Mouse (Mus musculus) frontal cortex, postnatal 36 days (tissue): ENCODE measurements at regions not wholly inside any gene's neighbourhood (a gene's known extent, or its start where the extent isn't known, plus 50 kb on each side); places are given as distances from the start of the nearest gene placed in this dataset.
"Not testable (repeated sequence)": the region's sequence is repeated elsewhere in the genome, so short reads cannot be mapped to it uniquely, and the experiment has no call there.

Experiments used
- DNase-seq, 2 experiments: peaks; one replicate each; pipeline ENCODE4 v3.0.0; 2022; ENCODE audit warnings: low spot score in 2 of 2

DNA sequence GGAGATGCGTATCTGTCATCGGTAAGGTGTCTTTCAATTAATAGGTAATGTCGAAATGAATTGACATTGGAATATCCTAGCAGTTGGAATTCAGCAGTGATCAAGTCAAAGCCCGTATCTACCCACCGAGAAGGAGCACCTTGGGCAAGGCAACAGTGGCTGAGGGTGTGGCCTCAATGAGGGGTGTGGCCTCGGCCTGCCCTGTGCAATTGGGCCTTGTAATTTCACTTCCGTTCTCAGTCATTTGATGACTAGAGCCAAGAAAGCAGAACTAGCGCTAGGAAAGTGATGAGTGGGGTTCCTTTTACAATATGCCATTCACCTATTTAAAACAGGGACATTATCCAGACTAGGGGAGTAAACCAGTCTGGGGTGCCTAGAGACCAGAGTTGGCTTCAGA, 77.6 kb downstream of the Elovl4 start:
- DNase-seq, result no peak

DNA sequence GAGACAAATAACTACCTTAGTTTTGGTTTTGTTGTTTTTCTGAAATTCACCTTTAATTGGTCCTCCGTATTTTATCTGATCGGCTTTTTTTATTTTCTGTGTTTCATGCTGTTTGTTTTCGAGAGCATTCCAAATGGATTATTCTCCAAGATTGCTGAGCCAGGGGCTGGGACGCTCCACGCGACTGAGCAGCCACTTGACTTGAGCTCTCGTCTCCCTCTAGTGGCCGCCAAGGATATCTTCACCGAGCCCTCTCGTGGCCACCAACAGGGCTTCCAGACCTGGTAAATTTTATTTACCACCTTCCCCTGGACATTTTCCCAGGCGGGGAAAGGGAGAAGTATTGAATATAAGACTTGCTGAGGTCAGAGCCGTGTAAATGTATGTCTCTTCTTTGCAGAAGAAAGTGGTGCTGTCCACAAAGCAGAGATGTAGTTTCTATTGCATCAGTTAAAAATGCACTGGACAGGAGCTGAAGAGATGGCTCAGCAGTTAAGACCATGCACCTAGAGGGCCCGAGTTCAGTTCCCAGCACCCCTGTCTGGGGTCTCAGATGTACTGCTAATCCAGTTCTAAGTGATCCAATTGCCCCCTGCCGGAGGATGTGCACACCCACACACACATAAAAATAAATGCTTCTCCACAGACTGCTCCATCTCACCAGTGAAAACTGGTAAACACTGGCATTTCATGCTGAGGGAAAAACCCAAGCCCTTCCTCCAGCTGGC, 78.5 kb downstream of the Elovl4 start:
- peak; percentile 65 to 80 for DNase-seq

DNA sequence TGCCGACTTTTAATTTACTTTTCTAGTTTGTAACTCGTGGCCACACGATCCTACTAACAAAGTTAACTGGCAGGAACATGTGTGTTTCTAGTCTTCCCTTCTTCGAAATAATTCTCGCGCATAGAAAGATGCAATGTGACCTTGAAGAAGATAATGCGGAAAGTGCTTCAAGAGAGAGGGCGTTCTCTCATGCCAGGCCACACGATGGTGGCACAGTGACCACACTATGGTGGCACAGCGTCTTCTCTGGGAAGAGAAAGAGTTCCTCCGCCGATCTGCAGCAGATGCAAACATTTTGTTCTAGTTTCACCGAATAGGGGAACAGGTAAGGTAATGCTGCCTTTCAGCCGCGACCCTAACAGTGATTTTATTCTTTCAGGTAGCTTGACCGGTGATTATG, 79.1 kb downstream of the Elovl4 start:
- peak in 1 of 2 experiments; percentile 6 for DNase-seq

DNA sequence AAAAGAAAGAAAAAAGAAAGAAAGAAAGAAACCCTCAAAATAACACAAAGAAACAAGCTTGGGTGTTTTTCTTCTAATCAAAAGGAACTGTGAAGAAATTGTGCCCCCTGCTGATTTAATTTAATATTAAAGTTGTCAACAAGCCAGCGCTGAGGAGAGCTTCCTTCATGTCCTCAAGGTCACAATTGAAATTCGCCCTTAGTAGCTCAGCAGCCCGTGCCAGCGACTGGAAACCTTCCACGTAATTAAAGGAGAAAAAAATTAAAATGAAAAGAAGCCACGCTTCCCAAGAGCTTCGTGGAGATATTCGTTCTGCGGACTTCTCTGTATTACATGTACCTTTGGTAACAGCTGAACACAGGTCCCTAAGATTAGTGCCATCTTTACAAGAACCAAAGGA, 80.0 kb downstream of the Elovl4 start:
- peak; percentile 11 to 41 for DNase-seq

DNA sequence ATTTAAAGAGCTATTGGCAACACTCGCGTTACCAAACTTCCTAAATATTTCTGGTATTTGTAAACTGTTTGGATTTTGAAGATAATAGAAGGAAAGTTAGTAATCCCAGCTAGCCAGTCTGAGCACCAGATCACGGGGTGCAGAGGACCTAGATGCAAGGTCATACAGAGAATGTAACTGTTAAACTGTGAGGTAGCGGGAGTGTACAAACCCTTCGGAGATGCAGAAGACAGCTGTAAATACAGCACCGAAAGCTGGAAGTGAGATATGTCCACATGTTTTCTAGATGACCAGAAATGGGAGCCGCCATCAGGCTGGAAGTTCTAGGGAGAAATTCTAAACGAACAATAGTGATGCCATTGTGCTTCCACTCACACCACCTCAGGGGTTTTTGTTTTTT, 80.5 kb downstream of the Elovl4 start:
- no peak for DNase-seq

DNA sequence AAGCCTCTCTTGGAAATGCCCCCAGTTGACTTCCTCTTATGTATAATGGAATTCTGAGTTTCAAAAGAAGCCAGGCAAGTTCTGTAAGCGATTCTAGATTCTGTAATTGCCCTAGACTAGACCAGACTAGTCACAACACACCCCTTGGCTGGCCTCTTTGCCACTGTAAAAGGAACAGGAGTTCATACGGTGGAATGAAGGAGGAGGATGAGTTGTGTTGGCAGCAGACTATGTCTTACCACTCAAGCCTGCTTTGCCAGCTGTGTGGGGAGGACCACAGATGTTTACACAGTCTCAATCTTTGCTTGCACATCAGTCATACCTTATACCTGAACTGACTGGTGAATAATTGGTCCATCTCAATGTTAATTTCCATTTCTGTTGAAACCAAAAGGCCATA, 85.1 kb downstream of the Elovl4 start:
- DNase-seq, result no peak

DNA sequence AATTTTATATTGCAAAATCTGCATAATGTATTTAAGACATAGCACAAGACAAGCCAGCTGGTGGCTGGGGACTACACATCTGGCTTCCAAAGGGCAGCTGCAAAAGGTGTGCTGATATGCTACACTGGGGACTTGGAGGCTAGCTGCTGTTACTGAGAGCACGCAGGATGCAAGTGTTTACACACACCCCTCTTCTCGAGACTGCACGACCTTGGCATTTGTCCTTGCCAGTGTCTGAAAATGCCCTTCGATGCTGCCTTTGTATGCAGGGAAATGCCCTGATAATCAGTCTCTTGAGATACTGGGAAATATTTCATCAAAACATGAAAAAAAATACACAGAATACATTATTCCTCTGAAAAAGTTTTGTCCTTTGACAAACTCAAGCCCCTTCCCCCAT, 86.3 kb downstream of the Elovl4 start:
- no peak for DNase-seq

DNA sequence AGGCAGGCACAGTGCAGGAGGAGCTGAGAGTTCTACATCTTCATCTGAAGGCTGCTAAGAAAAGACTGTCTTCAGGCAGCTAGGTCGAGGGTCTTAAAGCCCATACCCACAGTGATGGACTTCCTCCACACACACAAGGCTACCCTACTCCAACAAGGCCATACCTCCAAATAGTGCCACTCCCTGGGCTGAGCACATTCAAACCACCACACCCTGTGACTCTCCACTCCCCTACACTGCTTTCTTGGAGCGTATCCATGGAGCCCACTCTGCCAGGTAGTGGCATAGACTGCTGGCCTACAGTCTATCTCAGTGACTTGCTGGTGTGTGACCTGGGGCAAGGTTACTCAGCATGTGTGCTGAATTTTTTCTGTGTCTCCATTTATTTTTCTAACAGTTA, 88.0 kb downstream of the Elovl4 start:
- not testable (repeated sequence) for DNase-seq

DNA sequence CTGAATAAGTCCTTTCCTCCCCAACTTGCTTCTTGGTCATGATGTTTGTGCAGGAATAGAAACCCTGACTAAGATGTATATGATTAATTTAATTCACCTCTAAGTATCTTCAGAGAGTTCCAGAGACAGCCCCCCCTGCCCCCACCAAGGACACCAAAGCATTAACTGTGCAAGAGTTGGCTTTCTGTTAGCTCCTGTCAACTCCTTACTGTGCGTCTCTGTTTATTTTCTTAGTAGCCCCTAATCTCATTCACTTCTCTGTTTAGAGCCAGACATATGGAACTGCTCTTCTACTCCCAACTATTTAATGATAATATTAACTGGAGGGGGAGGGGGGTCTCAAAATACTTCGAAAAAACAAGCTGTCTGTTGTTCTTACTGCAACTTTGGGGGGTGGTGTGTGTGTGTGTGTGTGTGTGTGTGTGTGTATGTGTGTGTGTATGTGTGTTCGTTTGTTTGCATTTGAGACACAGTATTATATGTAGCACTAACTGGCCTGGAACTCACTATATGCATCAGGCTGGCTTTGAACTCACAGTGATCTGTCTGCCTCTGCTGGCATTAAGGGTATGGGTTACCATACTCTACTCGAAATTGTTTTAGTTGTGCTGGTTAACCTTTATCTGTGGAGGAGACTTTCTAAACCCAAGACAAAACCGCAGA, 89.8 kb downstream of the Elovl4 start:
- no peak for DNase-seq

DNA sequence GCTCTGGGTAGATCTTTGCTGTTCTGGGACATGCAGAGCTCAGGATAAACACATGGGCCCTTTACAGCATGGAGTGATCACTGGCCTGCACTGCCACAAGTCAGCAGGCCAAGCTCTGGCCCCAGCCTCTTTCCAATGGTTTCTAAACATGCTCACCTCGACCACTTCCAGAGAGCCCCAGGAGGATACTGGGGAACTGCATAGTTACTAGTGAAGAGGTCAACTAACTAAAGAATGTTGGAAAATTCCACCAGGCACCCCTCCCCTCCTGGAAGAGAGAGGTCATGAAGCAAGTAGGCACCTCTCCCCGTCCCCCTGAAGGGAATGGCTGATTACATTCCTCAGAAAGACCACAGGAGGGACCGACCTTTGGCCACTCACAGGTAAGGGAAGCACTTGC, 98.7 kb downstream of the Elovl4 start:
- no peak for DNase-seq

DNA sequence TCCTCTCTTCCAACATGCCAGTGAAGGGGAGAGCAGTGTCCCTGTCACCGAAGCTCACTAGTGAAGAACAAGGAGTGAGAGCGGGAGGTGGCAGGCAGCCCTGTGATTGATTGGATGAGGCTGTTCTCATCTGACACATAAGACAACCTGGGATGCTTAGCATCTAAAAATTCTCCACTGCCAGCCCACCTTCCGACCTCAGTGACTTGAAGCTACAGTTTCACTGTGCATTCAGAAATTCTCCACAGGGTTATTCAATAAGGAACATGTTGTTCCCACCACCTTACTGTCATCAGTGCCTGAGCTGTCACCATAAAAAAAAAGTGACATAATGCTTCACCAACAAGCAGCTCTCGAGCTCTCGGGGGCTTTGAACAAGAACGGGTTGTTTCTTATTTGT, 100.0 kb downstream of the Elovl4 start:
- no peak for DNase-seq

DNA sequence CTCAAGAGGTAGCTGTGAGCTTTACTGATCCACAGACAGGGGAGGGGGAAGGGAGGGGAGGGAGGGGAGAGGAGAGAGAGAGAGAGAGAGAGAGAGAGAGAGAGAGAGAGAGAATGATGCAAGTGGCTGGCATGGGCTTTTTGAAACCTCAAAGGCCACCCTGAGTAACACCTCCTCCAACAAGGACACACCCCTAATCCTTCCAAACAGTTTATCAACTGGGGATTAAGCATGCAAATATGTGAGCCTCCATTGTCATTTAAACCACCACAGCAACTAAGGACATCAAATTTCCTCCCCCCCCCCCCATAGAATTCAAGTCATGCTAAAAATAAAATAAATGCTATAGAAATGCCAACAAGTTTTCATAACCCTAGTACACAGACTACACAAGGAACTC, 101.9 kb downstream of the Elovl4 start:
- no peak for DNase-seq

DNA sequence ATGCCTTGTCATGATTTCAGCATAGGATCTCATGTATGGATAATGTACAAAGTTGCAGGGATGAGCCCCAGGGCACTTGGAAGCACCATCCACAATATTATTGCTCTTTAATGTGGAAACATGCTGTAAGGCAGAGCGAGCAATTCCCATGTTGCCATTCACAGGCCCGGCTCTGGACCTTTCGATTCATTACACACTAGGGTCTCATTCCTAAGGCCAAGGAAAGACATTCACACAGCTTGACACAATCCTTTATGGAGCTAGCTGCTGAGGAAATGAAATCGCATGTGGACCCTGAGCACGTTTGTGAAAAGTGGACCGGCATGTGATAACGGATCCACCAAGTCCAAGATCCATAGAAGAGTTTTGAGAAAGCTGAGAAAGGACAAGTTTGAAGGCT, 105.2 kb downstream of the Elovl4 start:
- DNase-seq, result no peak

DNA sequence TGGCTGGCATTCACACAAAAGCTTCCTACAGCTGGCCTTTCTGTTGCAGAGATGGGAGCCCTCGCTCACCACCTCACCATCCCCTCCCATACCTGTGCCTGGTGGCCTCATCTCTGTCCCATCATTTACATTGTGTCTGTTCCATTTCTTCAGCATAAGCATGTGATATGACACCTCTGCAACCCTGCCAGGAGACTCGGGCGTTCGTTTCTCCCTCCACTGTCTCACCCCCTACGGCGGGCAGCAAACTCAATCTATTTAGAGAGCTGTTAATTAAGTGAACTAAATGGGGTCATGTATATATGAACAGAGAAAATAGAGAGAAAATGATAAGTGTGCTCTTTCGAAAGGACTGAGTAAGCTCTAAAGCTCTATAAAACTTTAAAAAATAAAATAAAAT, 106.0 kb downstream of the Elovl4 start:
- DNase-seq, result no peak

DNA sequence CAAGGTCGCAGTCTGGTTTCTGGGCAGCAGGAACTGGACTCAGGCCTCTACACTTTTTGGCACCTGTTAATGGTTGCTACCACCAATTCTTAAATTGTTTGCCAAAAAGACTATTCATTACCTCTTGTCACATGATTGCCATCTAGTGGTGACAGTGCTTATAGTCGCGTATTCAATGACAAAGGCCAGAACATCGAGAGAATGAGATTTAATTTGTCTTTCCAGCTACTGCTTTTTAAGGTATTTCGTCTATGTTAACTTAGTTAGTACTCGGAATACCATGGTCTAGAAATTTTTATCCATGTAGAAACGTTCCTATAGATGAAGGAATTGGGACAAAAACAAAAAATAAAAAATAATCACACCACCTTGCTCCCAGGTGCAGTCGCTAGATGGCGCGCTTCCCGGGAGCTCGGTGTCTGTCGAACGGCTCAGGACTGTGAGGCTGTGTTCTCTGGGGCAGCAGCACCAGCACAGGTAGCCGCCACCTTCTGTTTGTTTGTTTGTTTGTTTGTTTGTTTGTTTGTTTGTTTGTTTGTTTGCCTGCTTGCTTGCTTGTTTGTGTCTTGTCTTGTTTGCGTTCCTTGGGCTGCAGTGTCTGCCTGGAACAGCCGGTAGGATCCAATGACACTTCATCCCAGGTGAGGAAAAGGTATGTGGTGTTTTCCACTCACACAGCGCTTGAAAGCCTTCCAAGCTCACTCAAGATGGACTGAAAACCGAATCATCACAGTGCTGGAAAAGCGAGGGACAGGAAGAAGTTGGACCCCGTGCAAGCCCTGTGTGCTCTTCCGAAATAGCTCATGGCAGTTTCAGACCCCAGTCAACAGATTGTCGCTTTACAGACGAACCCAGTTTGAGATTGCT, 114.5 kb downstream of the Elovl4 start:
- peak; percentile 34 to 83 for DNase-seq
